Mouse (Mus musculus): ENCODE results near the gene Hacd1. TPM values are rescaled to one million over a fixed set of nuclear protein-coding genes. Genes with fewer than 3 reads are reported as not detected.

Gene Hacd1
- polyA plus RNA-seq, 1 experiment from 2014 or later: 55.6 TPM

GRCm38 (mm10) chr2:13808008-13808407 is 247.9 kb downstream of the Hacd1 start:
- Histone ChIP-seq H3K27ac (no peak overlapping the region), H3K4me1 (no peaks in the 10 kb centered on the region), H3K9me3 (no peaks in the 10 kb centered on the region), H3K36me3 (no peaks in the 10 kb centered on the region), H3K27me3 (no peaks in the 10 kb centered on the region), H3K4me2 (no peak overlapping the region), H3K4me3 (no peak overlapping the region), H3K9ac (no peak overlapping the region)
- WGBS: 86% methylated on average over 4 of the region's 4 CpGs
- ATAC-seq (ENCODE audit: insufficient number of reproducible peaks, insufficient read depth, low FRiP score, low TSS enrichment, low read depth): no peak

GRCm38 (mm10) chr2:13806120-13806519 is 249.8 kb downstream of the Hacd1 start:
- no peak overlapping the region for H3K27ac ChIP-seq
- ATAC-seq (ENCODE audit: insufficient number of reproducible peaks, insufficient read depth, low FRiP score, low TSS enrichment, low read depth): no peak
- no peak overlapping the region for H3K4me2 ChIP-seq
- 87% methylated on average over 3 of the region's 3 CpGs for WGBS
- no peaks in the 10 kb centered on the region for H3K27me3 ChIP-seq
- H3K9ac ChIP-seq: no peak overlapping the region
- H3K4me1 ChIP-seq: no peaks in the 10 kb centered on the region
- H3K9me3 ChIP-seq: no peaks in the 10 kb centered on the region
- H3K4me3 ChIP-seq: no peak overlapping the region
- H3K36me3 ChIP-seq: no peaks in the 10 kb centered on the region

- Histone ChIP-seq H3K9ac (no peak overlapping the region), H3K36me3 (no peaks in the 10 kb centered on the region), H3K4me3 (no peak overlapping the region), H3K4me2 (no peak overlapping the region), H3K27ac (no peak overlapping the region), H3K4me1 (no peaks in the 10 kb centered on the region), H3K9me3 (no peaks in the 10 kb centered on the region), H3K27me3 (no peaks in the 10 kb centered on the region; the same call in 1 of the 2 replicates)
- WGBS: 88% methylated on average over 2 of the region's 2 CpGs
- no peak for ATAC-seq (ENCODE audit: insufficient number of reproducible peaks, insufficient read depth, low FRiP score, low TSS enrichment, low read depth)
Observed at GRCm38 (mm10) chr2:13800639-13801038, 255.3 kb downstream of the Hacd1 start.

Other genes starting within 250 kb of the Hacd1 start
- 68.2 and 72.8 TPM in 2 replicates for gene Stam, start 18.0 kb upstream of the Hacd1 start, polyA plus RNA-seq (2015; fragmentation: Nextera tagmentation; extraction: Ambion mirVana)
- gene Tmem236, start 118.4 kb upstream of the Hacd1 start, polyA plus RNA-seq (2015; fragmentation: Nextera tagmentation; extraction: Ambion mirVana): 0.08 and 0.17 TPM in 2 replicates
- 7.5 and 8.5 TPM in 2 replicates for gene Mrc1, start 173.3 kb upstream of the Hacd1 start, polyA plus RNA-seq (2015; fragmentation: Nextera tagmentation; extraction: Ambion mirVana)